Mouse (Mus musculus): ENCODE measurements around the gene Olfr531. TPM values are rescaled to one million over a fixed set of nuclear protein-coding genes. Genes with fewer than 3 reads are reported as not detected.

Gene Olfr531
- polyA plus RNA-seq (2012; rRNA removed): not detected in 2 replicates

DNA sequence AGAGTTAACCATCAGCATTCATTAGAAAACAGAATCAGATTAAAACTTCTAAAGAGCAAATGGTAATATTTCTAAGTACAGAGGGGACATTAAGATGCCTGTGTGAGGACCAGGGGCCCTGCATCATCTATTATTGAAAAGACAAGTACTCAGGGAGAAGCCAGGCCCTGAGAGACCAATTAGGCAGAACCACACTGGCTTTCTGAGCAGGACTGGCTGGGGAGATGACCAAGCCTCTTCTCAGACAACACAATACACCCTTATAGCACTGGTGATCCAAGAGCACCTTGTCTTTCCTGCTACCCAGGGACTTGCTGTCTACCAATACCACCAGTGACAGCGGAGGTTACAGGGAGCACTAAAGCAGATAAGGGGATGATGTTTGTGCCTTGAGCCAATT, at the start of gene Olfr531:
Olfr531 (minus strand) TSS at position 101 of the 400 bp plus-strand sequence.
- no peak for DNase-seq (ENCODE audit: low read depth)
- no peak for TF ChIP-seq POLR2A (IDR thresholded peaks at IDR 0.05; ENCODE audit: borderline replicate concordance, extremely low read depth, insufficient read depth, insufficient read length, poor library complexity, severe bottlenecking)
- no peak for TF ChIP-seq CTCF (IDR thresholded peaks at IDR 0.05; ENCODE audit: borderline replicate concordance, extremely low read depth, insufficient read depth, insufficient read length)

DNA sequence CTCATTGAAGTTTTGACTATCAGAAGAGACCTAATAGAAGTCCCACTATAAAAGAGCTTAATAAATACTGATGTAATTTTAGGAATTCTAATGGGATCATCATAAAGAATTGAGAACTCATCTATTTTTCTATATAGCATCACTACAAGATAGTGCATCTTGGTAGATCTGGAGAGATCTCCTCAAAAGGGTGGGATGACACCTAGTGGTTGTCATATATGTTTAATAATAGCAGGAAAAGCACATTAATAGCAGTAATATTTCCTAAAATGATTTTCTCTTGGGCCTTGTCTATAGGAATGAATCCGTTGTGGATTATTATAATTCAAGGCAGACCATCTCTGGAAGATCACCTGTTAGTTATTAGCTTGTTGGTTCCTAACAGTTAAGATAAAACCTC, 40.4 kb upstream of the Olfr531 start:
- no peak for TF ChIP-seq CTCF (IDR thresholded peaks at IDR 0.05; ENCODE audit: borderline replicate concordance, extremely low read depth, insufficient read depth, insufficient read length)
- TF ChIP-seq POLR2A (IDR thresholded peaks at IDR 0.05; ENCODE audit: borderline replicate concordance, extremely low read depth, insufficient read depth, insufficient read length, poor library complexity, severe bottlenecking): no peak

DNA sequence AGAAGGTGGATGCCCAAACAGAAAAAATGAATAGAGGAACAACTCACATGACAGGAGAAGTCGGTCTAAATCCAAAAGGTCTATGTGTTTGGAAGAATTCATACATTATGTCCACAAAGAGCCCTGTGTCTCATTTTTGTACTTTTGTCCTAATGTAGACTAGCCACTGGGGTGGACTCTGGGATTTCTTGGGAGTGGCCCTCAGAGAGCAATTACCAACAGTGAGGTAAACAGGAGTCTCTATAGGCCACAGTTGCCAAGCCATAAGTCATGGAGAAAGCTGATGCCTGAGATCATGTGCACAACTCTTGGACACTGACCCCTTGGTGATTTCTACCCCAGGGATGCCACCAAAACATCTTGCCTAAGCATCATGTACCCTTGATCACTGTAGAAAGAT, 18.8 kb upstream of the Olfr531 start, which contains the start of gene Olfr532:
Olfr532 (minus strand) TSS at position 101 of the 400 bp plus-strand sequence.
- no peak for TF ChIP-seq CTCF (IDR thresholded peaks at IDR 0.05; ENCODE audit: borderline replicate concordance, extremely low read depth, insufficient read depth, insufficient read length)
- no peak for TF ChIP-seq POLR2A (IDR thresholded peaks at IDR 0.05; ENCODE audit: borderline replicate concordance, extremely low read depth, insufficient read depth, insufficient read length, poor library complexity, severe bottlenecking)
- no peak for DNase-seq (ENCODE audit: low read depth)

More for the DNA sequence above, 40.4 kb upstream of the Olfr531 start:
- no peak for DNase-seq (ENCODE audit: low read depth)

DNA sequence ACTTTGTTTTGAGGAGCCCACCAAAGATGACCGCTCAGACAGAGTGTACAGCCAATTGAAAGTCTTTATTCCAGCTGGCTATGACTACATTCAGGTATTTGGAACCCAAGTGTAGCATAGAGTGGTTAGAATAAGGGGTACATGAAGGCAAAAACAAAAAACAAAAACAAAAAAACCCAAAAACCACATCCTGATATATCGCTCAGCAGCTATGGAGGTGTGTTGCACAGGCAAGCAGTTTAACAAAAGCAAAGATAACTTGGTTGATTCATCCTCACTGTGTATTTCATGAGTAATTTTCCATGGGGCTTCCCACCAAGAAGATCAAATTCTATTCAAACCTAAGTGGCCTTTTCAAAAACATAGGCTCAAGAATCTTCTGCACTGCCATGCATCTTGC, 25.8 kb downstream of the Olfr531 start:
- DNase-seq (ENCODE audit: low read depth): no peak
- TF ChIP-seq POLR2A (IDR thresholded peaks at IDR 0.05; ENCODE audit: borderline replicate concordance, extremely low read depth, insufficient read depth, insufficient read length, poor library complexity, severe bottlenecking) (no peak), CTCF (IDR thresholded peaks at IDR 0.05; ENCODE audit: borderline replicate concordance, extremely low read depth, insufficient read depth, insufficient read length) (no peak)

DNA sequence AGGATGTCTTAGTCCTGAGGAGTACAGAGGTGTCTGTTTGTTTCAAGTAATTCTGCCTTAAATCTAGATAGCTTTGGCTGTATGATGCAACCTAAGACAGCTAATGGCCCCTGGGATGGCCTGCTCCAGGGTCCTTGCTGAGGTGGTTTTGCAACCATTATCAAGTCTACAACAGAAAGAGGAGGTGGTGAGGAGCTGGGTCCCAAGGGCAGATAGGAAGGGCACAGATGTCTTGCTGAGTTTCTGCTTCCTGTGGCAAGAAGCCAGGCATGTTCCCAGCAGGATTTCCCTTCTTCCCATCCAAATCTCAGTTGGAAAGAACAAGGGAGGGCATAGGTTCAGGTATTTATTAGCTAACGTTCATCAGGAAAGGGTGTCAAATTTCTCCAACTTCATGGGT, 26.5 kb downstream of the Olfr531 start, which contains the start of gene Olfr530:
Olfr530 (minus strand) TSS at position 101 of the 400 bp plus-strand sequence.
- TF ChIP-seq POLR2A (IDR thresholded peaks at IDR 0.05; ENCODE audit: borderline replicate concordance, extremely low read depth, insufficient read depth, insufficient read length, poor library complexity, severe bottlenecking) (no peak), CTCF (IDR thresholded peaks at IDR 0.05; ENCODE audit: borderline replicate concordance, extremely low read depth, insufficient read depth, insufficient read length) (no peak)
- no peak for DNase-seq (ENCODE audit: low read depth)

DNA sequence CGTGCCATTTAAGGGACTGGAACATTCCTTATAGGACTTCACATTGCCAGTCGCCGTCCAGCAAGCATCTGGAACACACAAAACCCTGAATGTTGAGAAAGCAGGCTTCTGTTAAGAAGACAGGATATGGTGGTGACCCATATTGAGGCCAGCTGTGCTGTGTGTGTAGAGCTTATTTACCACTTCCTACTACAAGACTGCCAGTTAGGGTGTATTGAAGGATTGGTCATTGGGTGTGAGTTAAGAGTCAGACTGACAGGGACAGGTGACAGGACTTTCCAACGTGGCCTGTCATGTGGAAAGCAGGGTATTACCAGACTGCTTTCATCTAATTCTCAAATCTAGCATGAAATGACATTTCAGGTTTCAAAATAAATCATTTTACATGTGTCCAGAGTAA, 28.4 kb downstream of the Olfr531 start:
- TF ChIP-seq CTCF (IDR thresholded peaks at IDR 0.05; ENCODE audit: borderline replicate concordance, extremely low read depth, insufficient read depth, insufficient read length) (no peak), POLR2A (IDR thresholded peaks at IDR 0.05; ENCODE audit: borderline replicate concordance, extremely low read depth, insufficient read depth, insufficient read length, poor library complexity, severe bottlenecking) (no peak)
- no peak for DNase-seq (ENCODE audit: low read depth)

DNA sequence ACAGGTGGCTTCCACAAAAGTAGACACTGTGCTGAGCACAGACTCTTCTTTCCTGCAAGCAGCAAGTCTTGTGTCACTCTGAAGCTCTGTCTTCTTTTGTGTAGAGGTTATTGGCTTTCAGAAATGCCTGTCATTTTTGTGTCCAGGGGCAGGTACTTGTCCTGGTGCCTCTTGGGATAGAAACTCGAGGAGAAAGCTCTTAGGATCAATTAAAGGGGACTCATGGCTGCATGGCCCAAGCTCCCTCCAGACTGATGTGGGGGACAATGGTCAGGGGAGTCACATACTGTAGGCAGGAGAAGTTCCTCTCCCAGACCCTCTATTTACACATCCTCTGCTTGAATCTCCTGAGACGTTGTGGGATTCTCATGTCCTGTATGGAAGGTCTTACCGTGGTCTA, 41.1 kb downstream of the Olfr531 start, which contains the start of gene Olfr60:
Olfr60 (minus strand) TSS at position 101 of the 400 bp plus-strand sequence.
- no peak for TF ChIP-seq POLR2A (IDR thresholded peaks at IDR 0.05; ENCODE audit: borderline replicate concordance, extremely low read depth, insufficient read depth, insufficient read length, poor library complexity, severe bottlenecking)
- TF ChIP-seq CTCF (IDR thresholded peaks at IDR 0.05; ENCODE audit: borderline replicate concordance, extremely low read depth, insufficient read depth, insufficient read length): no peak
- no peak for DNase-seq (ENCODE audit: low read depth)

Other genes with a start within 250 kb of the Olfr531 start
- gene Sprn, start 248.0 kb downstream of the Olfr531 start, polyA plus RNA-seq (2012; rRNA removed): 10.2 and 16.2 TPM in 2 replicates
- gene Olfr522, start 238.2 kb downstream of the Olfr531 start, polyA plus RNA-seq (2012; rRNA removed): not detected in 2 replicates
- gene Olfr523, start 229.7 kb downstream of the Olfr531 start, polyA plus RNA-seq (2012; rRNA removed): not detected in 2 replicates
- gene Olfr524, start 197.0 kb downstream of the Olfr531 start, polyA plus RNA-seq (2012; rRNA removed): not detected in 2 replicates
- 0.04 TPM in 1 of 2 replicates, not detected in the other for gene Cd163l1, start 184.7 kb downstream of the Olfr531 start, polyA plus RNA-seq (2012; rRNA removed)
- 0.05 TPM in 1 of 2 replicates, not detected in the other for gene 5830411N06Rik, start 155.6 kb downstream of the Olfr531 start, polyA plus RNA-seq (2012; rRNA removed)
- not detected in 2 replicates for gene Olfr525, start 82.1 kb downstream of the Olfr531 start, polyA plus RNA-seq (2012; rRNA removed)
- not detected in 2 replicates for gene Olfr527, start 68.9 kb downstream of the Olfr531 start, polyA plus RNA-seq (2012; rRNA removed)
- gene Olfr60, start 41.2 kb downstream of the Olfr531 start, polyA plus RNA-seq (2012; rRNA removed): not detected in 2 replicates
- gene Olfr530, start 26.6 kb downstream of the Olfr531 start, polyA plus RNA-seq (2012; rRNA removed): not detected in 2 replicates
- gene Olfr532, start 18.7 kb upstream of the Olfr531 start, polyA plus RNA-seq (2012; rRNA removed): not detected in 2 replicates
- gene Olfr533, start 60.5 kb upstream of the Olfr531 start, polyA plus RNA-seq (2012; rRNA removed): not detected in 2 replicates
- not detected in 2 replicates for gene Olfr535, start 81.3 kb upstream of the Olfr531 start, polyA plus RNA-seq (2012; rRNA removed)
- not detected in 2 replicates for gene Olfr536, start 104.5 kb upstream of the Olfr531 start, polyA plus RNA-seq (2012; rRNA removed)
- not detected in 2 replicates for gene Olfr538, start 165.0 kb upstream of the Olfr531 start, polyA plus RNA-seq (2012; rRNA removed)
- gene Olfr46, start 198.4 kb upstream of the Olfr531 start, polyA plus RNA-seq (2012; rRNA removed): not detected in 2 replicates
- not detected in 2 replicates for gene Olfr61, start 226.1 kb upstream of the Olfr531 start, polyA plus RNA-seq (2012; rRNA removed)
- gene Olfr53, start 243.5 kb upstream of the Olfr531 start, polyA plus RNA-seq (2012; rRNA removed): not detected in 2 replicates

All from brain, embryonic 14.5 days (tissue).